Mouse (Mus musculus) erythroblast, embryonic 14.5 days (primary cell): ENCODE data around the gene Cep164. TPM values are rescaled to one million over a fixed set of nuclear protein-coding genes. Genes with fewer than 3 reads are reported as not detected.
A peak's percentile ranks its signal among the peaks of the same experiment; 100 is the strongest.

ENCODE experiments used
- H3K27me3 ChIP-seq: 2 replicates; pipeline ENCODE4 v1.6.1; 2012; ENCODE audit warnings: inconsistent platforms; ENCODE audit not compliant: control insufficient read depth
- H3K36me3 ChIP-seq: 2 replicates; pipeline ENCODE4 v1.6.1; 2012; ENCODE audit warnings: mild to moderate bottlenecking, inconsistent platforms; ENCODE audit not compliant: control insufficient read depth
- H3K4me1 ChIP-seq: 2 replicates; pipeline ENCODE4 v1.6.1; 2012; ENCODE audit warnings: inconsistent platforms; ENCODE audit not compliant: control insufficient read depth
- H3K4me3 ChIP-seq: replicated peaks from 2 replicates; pipeline ENCODE3; 2012; ENCODE audit warnings: moderate library complexity, mild to moderate bottlenecking, inconsistent platforms
- H3K9me3 ChIP-seq: 2 replicates; pipeline ENCODE4 v1.6.1; 2012; ENCODE audit warnings: low read length, inconsistent platforms, mixed read lengths; ENCODE audit not compliant: control insufficient read depth
- GATA1 ChIP-seq: IDR thresholded peaks from 2 replicates; pipeline ENCODE4 v1.6.1; 2012; ENCODE audit warnings: low read length, inconsistent platforms, mixed read lengths
- TAL1 ChIP-seq: IDR thresholded peaks from 3 replicates; pipeline ENCODE4 v1.6.1; 2012; ENCODE audit warnings: low read length, inconsistent platforms, mixed read lengths
- polyA plus RNA-seq: library from polyadenylated mRNA; stranded (reverse); fragments of >175 nt; gene quantifications from 2 replicates; pipeline ENCODE4 v1.2.3, GENCODE M21; 2012

The Cep164 gene
- polyA plus RNA-seq, 1 experiment, result 3.3 TPM

GRCm38 (mm10) chr9:45818406-45819011, 10.0 kb downstream of the Cep164 start:
- no peaks in the 10 kb centered on the region; the same call in 1 of the 2 replicates for H3K4me1 ChIP-seq
- H3K9me3 ChIP-seq, result no peaks in the 10 kb centered on the region
- H3K4me3 ChIP-seq, result no peak overlapping the region
- TF ChIP-seq TAL1 (no peak), GATA1 (no peak)
- H3K27me3 ChIP-seq, result no peaks in the 10 kb centered on the region
- H3K36me3 ChIP-seq, result peaks cover 7% of the 10 kb centered on the region

DNA sequence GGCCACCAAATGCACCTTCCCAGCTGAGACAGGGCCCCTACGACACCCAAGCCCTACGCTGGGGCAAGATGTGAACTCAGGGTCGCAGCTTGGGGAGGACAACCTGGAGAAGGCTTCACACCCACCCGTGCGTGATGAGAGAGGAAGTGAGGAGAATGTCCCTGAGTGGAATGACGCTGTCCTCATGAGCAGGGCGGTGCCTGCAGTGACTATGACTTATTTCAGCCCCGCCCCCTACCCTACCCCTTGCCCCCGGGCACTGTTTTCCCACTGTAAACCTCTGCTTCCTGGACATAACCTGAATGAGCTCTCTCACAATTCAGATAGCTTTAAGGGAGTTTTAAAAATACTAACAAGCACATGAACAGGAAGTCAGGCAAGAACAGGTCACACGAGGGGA, 13.0 kb downstream of the Cep164 start:
- H3K9me3 ChIP-seq, result no peaks in the 10 kb centered on the region
- peaks cover 5% of the 10 kb centered on the region for H3K36me3 ChIP-seq
- no peak overlapping the region for H3K4me3 ChIP-seq
- H3K4me1 ChIP-seq, result no peaks in the 10 kb centered on the region; the same call in none of the 2 replicates
- TF ChIP-seq GATA1 (no peak), TAL1 (no peak)
- H3K27me3 ChIP-seq, result no peaks in the 10 kb centered on the region

DNA sequence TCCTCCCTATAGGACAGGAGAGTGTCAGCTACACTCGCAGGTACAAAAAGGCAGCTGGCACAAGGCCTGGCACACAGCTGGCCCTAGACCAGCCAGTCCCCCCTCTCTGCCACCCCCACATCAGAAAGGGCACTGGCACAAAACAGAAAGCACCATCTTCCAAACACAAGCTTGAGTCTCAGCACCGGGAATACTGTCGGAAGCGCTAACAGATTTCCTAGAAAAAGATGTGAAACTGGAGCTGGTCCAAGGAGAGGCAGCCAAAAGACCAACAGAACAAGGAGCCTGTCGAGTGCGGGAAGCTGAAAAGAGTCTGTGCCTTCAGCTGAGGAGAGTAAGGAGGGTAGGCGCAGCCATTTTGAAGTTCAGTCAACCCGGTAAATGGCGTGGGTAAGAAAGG, 13.4 kb downstream of the Cep164 start:
- Histone ChIP-seq H3K27me3 (no peaks in the 10 kb centered on the region), H3K9me3 (no peaks in the 10 kb centered on the region), H3K4me1 (no peaks in the 10 kb centered on the region; the same call in none of the 2 replicates), H3K4me3 (no peak overlapping the region), H3K36me3 (peaks cover 5% of the 10 kb centered on the region)
- TF ChIP-seq TAL1 (no peak), GATA1 (no peak)

- no peaks in the 10 kb centered on the region for H3K9me3 ChIP-seq
- H3K4me1 ChIP-seq, result no peaks in the 10 kb centered on the region; the same call in none of the 2 replicates
- no peaks in the 10 kb centered on the region for H3K27me3 ChIP-seq
- TF ChIP-seq GATA1, result no peak
- TF ChIP-seq TAL1, result no peak
- H3K36me3 ChIP-seq, result peaks cover 6% of the 10 kb centered on the region
- H3K4me3 ChIP-seq, result no peak overlapping the region
Observed at GRCm38 (mm10) chr9:45811946-45812345, 16.5 kb downstream of the Cep164 start.

- TF ChIP-seq GATA1 (no peak), TAL1 (no peak)
- Histone ChIP-seq H3K27me3 (no peaks in the 10 kb centered on the region), H3K9me3 (peaks cover 16% of the 10 kb centered on the region), H3K36me3 (peaks cover 24% of the 10 kb centered on the region), H3K4me3 (no peak overlapping the region), H3K4me1 (peaks cover 20% of the 10 kb centered on the region)
Observed at GRCm38 (mm10) chr9:45807761-45808160, 20.7 kb downstream of the Cep164 start.

- Histone ChIP-seq H3K4me1 (peaks cover 25% of the 10 kb centered on the region), H3K27me3 (no peaks in the 10 kb centered on the region), H3K9me3 (peaks cover 16% of the 10 kb centered on the region), H3K36me3 (peaks cover 24% of the 10 kb centered on the region), H3K4me3 (no peak overlapping the region)
- no peak for TF ChIP-seq GATA1
- no peak for TF ChIP-seq TAL1
Observed at GRCm38 (mm10) chr9:45807337-45807736, 21.2 kb downstream of the Cep164 start.

DNA sequence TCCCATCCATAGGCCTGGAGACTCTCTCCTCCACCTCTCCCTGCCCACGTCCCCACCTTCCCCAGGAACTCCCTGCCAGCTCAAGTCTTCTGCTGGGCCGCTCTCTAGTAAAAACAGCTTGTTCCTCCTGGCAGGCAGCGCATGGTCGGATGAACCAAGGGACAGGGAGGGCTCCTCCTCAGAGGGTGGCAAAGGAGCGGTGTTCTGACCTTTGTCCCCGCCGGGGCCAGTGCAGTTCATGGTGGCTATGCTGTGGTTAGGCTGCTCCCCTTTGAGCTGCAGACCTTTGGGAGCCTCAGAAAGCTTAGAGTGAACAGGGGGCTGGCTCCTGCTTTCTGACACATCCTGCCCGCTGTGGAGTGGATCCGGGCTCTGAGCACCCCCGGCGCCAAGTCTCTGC, 21.6 kb downstream of the Cep164 start:
- TF ChIP-seq GATA1 (no peak), TAL1 (no peak)
- Histone ChIP-seq H3K4me3 (no peak overlapping the region), H3K9me3 (peaks cover 16% of the 10 kb centered on the region), H3K4me1 (peaks cover 30% of the 10 kb centered on the region), H3K27me3 (no peaks in the 10 kb centered on the region), H3K36me3 (peaks cover 28% of the 10 kb centered on the region)

DNA sequence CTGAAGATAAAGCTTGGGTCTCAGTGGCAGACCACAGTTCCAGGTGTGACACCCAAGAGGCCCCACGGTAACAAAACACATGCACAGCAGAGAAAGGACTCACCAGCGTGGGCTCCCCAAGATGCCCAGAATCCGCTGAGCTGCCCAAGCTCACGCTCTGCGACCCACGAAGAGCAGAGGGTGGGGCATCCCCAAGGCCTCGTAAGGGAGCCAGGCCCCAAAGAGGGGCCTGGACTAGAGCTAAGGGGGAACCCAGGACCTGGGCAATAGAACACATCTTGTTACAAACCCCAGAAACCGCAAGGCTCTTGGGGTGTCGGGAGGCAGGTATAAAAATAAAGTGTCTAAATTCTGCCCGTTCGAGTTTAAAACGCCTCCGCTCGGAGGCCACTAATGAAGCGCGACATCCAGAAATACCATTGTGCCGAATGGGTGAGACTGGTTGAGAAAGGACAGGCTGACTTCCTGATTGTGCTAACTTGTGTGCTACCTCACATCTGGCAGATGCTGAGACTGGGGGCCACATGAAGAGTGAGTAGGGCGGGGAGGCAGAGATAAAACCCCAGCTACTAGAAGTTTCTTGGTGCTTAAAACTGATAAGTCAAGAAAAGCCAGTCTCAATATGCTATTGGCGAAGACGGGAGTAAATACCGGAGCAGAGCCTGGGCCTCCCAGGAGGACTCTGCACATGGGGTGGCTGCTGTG, 25.3 kb downstream of the Cep164 start:
- Histone ChIP-seq H3K36me3 (peaks cover 43% of the 10 kb centered on the region), H3K9me3 (peaks cover 20% of the 10 kb centered on the region), H3K27me3 (no peaks in the 10 kb centered on the region), H3K4me3 (peak overlapping the region; percentile 40), H3K4me1 (peaks cover 42% of the 10 kb centered on the region)
- TF ChIP-seq GATA1, result no peak
- peak; percentile 49; the same call in 2 of the 3 replicates for TF ChIP-seq TAL1

DNA sequence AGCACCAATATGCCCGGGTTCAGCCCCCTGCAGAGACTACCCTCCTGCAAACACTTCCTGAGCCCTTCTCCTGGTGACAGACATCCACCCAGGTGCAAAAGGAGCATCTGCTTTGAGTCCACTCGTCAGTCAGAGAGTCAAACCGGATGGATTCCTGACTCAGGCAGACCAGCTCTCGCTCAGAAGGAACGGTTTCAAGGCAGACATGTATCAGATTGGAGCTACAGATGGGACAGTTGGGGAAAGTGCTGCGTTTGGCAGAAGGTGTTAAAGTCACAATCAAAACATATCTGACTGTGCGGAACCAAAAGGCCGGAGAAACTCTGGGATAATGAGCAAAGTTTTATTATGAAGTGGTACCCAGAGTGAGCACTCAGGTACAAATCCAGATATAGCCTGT, 29.1 kb downstream of the Cep164 start:
- no peaks in the 10 kb centered on the region for H3K27me3 ChIP-seq

More for the DNA sequence above, 29.1 kb downstream of the Cep164 start:
- TF ChIP-seq TAL1, result no peak
- no peak for TF ChIP-seq GATA1
- H3K9me3 ChIP-seq, result peaks cover 8% of the 10 kb centered on the region
- H3K36me3 ChIP-seq, result peaks cover 26% of the 10 kb centered on the region
- peaks cover 50% of the 10 kb centered on the region for H3K4me1 ChIP-seq
- H3K4me3 ChIP-seq, result no peak overlapping the region
